Comparison of ENCODE assay signal across 9 mouse cellular contexts in the genomic region with DNA sequence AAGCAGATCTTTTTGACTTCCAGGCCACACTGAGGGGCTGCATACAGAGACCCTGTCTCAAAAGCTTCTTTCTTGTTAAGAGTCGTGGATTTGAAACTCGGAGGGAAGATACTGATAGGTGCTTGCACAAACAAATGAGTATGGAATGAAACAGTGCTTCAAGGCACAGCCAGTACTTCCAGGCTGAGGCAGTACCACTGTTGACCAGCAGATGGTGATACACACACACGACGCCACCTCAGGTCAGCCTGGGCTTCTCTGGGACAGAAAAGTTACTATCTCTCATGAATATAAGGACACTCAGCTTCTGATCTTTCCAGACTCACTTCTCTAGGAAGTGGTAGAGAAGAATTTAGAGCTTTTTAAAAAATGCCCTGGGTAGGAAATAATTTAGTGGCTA. TPM values are rescaled to one million over a fixed set of nuclear protein-coding genes. Genes with fewer than 3 reads are reported as not detected.
DNase-seq lines count a peak whose midpoint lies in the region; ATAC-seq and TF ChIP-seq lines count a peak whose summit lies in the region.
"Had no signal": no experiment of that assay in that cellular context is flagged by ENCODE, and none has a peak within 500 bp of the region (broad histone marks: within the 10 kb centered on the region; RNA-seq: fewer than 3 reads in every experiment).

No protein-coding gene starts in this region.

- H3K36me3 ChIP-seq in liver, embryonic 13.5 days = peaks cover 94% of the 10 kb centered on the region

- CTCF ChIA-PET in Patski (lab: Charles Lee) = interaction anchor here (1.0 to 2.3 kb wide), 11 partner anchors 12 to 115 kb away, joined by 3 to 17 read pairs (median 3); no protein-coding TSS in a partner anchor

- peak; percentile 73 for DNase-seq in A20 (ENCODE audit: low read depth, low spot score)
- DNase-seq in Patski (ENCODE audit: low read depth, low spot score) = no peak
- DNase-seq in cerebellum, adult 9-11 months = peak; percentile 69
- peak; percentile 41 to 59 for DNase-seq in gastrocnemius, adult 8-10 months (ENCODE audit: low spot score in 2 of 2)
- peak; percentile 89 for DNase-seq in kidney, postnatal 10 days
- DNase-seq in liver, embryonic 13.5 days = peak; percentile 66
- DNase-seq in retina, embryonic 14.5 days (ENCODE audit: low spot score) = peak; percentile 89
- peak; percentile 85 for DNase-seq in thymus, postnatal 4 days

- H3K27me3 ChIP-seq in Patski = no peaks in the 10 kb centered on the region
- no peaks in the 10 kb centered on the region for H3K27me3 ChIP-seq in liver, embryonic 13.5 days
- H3K27me3 ChIP-seq: limb, embryonic 12.5 days had no signal

- H3K27ac ChIP-seq in liver, embryonic 13.5 days = no peak overlapping the region
- H3K27ac ChIP-seq: limb, embryonic 12.5 days had no signal

- POLR2A ChIA-PET in Patski (lab: Charles Lee) = interaction anchor here (0.9 kb wide), 1 partner anchor 100 kb away, joined by 5 read pairs; no protein-coding TSS in a partner anchor

- H3K4me3 ChIP-seq in liver, embryonic 13.5 days (replicated peaks) = no peak overlapping the region
- H3K4me3 ChIP-seq: limb, embryonic 12.5 days had no signal

- H3K4me2 ChIP-seq in liver, embryonic 13.5 days = no peak overlapping the region
- H3K4me2 ChIP-seq: limb, embryonic 12.5 days had no signal

- in situ Hi-C loops in Patski (cut with MboI; ENCODE audit: low pct_unique_long_range_greater_than_20kb) = loop anchor here (5.0 to 10.0 kb wide), 3 partner anchors 55 to 112 kb away; partner anchors contain the start of gene Epb41

- 27% methylated on average over 4 of the region's 4 CpGs for WGBS in liver, embryonic 13.5 days (ENCODE audit: insufficient replicate concordance)

- no peaks in the 10 kb centered on the region for H3K4me1 ChIP-seq in liver, embryonic 13.5 days (replicated peaks)
- H3K4me1 ChIP-seq: limb, embryonic 12.5 days had no signal

- peak; percentile 87 for TF ChIP-seq CTCF in Patski (IDR thresholded peaks at IDR 0.05)

- H3K9ac ChIP-seq in liver, embryonic 13.5 days = no peak overlapping the region
- H3K9ac ChIP-seq: limb, embryonic 12.5 days had no signal

- H3K9me3 ChIP-seq in liver, embryonic 13.5 days (replicated peaks) = no peaks in the 10 kb centered on the region
- H3K9me3 ChIP-seq: limb, embryonic 12.5 days had no signal

- ATAC-seq in Patski = no peak
- ATAC-seq in liver, embryonic 13.5 days (ENCODE audit: low read depth) = peak; percentile 58; the same call in 1 of the 2 replicates

RNA-seq across cellular contexts. Expression of gene Tmem200b, which starts 55.6 kb away (rescaled TPM):
- polyA plus RNA-seq in Patski (2021) = not detected
- total RNA-seq in gastrocnemius, adult 8-10 months (2022) = 1 to 10 TPM; 1.7 to 2.6 (median 1.9) TPM
- polyA plus RNA-seq in liver, embryonic 13.5 days (2015; fragmentation: Nextera tagmentation; extraction: Ambion mirVana) = 0.15 and 0.25 TPM in 2 replicates
